Mouse (Mus musculus) stomach, embryonic 14.5 days (tissue): ENCODE data around the gene Plau. TPM values are rescaled to one million over a fixed set of nuclear protein-coding genes. Genes with fewer than 3 reads are reported as not detected.
A peak's percentile ranks its signal among the peaks of the same experiment; 100 is the strongest.

ENCODE experiments used
- ATAC-seq: fragments of 200-750 bp; cut with Nextera tagmentation; 2 replicates; pipeline ENCODE4 v1.8.0; 2017; ENCODE audit warnings: low read depth, moderate TSS enrichment; ENCODE audit not compliant: insufficient number of reproducible peaks, insufficient read depth, low FRiP score
- H3K27ac ChIP-seq: fragments of 300-500 bp; sonication (generic); 2 replicates; pipeline ENCODE4 v1.5.1; 2014; ENCODE audit warnings: mild to moderate bottlenecking, low read length, moderate library complexity, mixed read lengths
- H3K27me3 ChIP-seq: fragments of 300-500 bp; sonication (generic); 2 replicates; pipeline ENCODE4 v1.6.1; 2014; ENCODE audit warnings: low read length, control low read depth, mixed read lengths; ENCODE audit not compliant: control insufficient read depth, insufficient read depth
- H3K36me3 ChIP-seq: fragments of 300-500 bp; sonication (generic); 2 replicates; pipeline ENCODE4 v1.6.1; 2014; ENCODE audit warnings: mild to moderate bottlenecking, control low read depth, low read length, moderate library complexity, mixed read lengths; ENCODE audit not compliant: control insufficient read depth, insufficient read depth
- H3K4me1 ChIP-seq: fragments of 300-500 bp; sonication (generic); 2 replicates; pipeline ENCODE4 v1.6.1; 2014; ENCODE audit warnings: low read length, control low read depth, mixed read lengths; ENCODE audit not compliant: control insufficient read depth, insufficient read depth
- H3K4me2 ChIP-seq: fragments of 300-500 bp; sonication (generic); replicated peaks from 2 replicates; pipeline ENCODE4 v1.6.1; 2014; ENCODE audit warnings: low read depth, low read length, control low read depth
- H3K4me3 ChIP-seq: fragments of 300-500 bp; sonication (generic); 2 replicates; pipeline ENCODE4 v1.5.1; 2014; ENCODE audit warnings: low read depth, low read length, control low read depth
- H3K9ac ChIP-seq: fragments of 300-500 bp; sonication (generic); replicated peaks from 2 replicates; pipeline ENCODE4 v1.6.1; 2014; ENCODE audit warnings: low read depth, mild to moderate bottlenecking, control low read depth, low read length, moderate library complexity, mixed read lengths
- H3K9me3 ChIP-seq: fragments of 300-500 bp; sonication (generic); 2 replicates; pipeline ENCODE4 v1.6.1; 2016; ENCODE audit warnings: low read depth, low read length, control low read depth; ENCODE audit not compliant: control insufficient read depth
- WGBS: fragments of 180-500 bp; shearing (Covaris S2); extraction: QIAGEN DNeasy Blood & Tissue Kit; methylation state at CpG from one replicate; pipeline ENCODE4 v1.1.7; 2014; 5-methylcytosine and 5-hydroxymethylcytosine counted together
- polyA plus RNA-seq: library from polyadenylated mRNA; unstranded; fragments of >200 nt; fragmentation: Nextera tagmentation; extraction: Ambion mirVana; gene quantifications from 2 replicates; pipeline ENCODE4 v1.2.1, GENCODE M21; 2014

The Plau gene
- polyA plus RNA-seq, 1 experiment from 2014 or later, result 0.64 TPM

DNA sequence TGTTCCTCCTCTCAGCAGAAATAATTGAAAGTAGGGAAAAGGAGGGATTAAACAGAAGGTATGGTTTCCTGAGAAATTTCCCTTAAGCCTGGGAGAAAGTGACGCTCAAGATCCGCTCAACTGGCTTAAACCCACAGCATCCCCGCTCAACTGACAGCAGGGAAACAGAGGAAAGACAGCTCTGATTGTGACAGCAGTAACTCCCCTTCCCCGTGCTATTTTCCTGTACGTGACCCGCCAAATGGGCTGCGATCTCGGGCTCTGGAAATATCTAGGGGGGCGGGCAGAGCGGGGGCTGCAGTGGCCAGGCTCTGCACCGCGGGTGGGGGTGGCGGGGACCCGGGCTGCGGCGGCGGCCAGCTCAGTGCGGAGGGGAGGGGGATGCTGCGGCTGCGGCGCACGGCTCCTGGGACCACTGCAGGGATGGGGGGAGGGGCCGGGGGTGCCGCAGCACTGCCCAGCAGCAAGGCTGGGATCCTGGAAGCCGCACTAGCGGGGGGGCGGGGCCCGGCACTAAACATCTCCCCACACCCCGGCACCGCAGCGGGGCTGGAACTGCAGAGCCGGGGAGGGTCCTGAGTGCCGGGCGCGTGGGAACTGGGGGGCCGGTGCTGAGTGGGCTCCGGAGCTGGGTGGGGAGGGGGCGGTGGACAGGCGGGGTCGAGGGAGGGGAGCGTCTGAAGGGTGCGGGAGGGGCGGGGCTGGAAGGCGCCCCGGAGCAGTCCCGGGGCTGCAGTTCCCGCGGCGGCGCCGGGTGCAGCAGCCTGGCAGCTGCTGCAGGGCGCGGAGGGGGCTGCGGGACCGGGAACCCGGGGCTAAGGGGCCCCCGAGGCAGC is 43.3 kb upstream of the Plau start:
- Histone ChIP-seq H3K4me3 (peak overlapping the region; percentile 85), H3K4me2 (peak overlapping the region; percentile 94), H3K36me3 (peaks cover 25% of the 10 kb centered on the region), H3K4me1 (peaks cover 13% of the 10 kb centered on the region), H3K27ac (peak overlapping the region; percentile 58; the same call in 1 of the 2 replicates), H3K9me3 (no peaks in the 10 kb centered on the region), H3K9ac (peak overlapping the region; percentile 73), H3K27me3 (no peaks in the 10 kb centered on the region)
- WGBS, result under 1% methylated on average over 52 of the region's 57 CpGs
- ATAC-seq, result peak; percentile 62

DNA sequence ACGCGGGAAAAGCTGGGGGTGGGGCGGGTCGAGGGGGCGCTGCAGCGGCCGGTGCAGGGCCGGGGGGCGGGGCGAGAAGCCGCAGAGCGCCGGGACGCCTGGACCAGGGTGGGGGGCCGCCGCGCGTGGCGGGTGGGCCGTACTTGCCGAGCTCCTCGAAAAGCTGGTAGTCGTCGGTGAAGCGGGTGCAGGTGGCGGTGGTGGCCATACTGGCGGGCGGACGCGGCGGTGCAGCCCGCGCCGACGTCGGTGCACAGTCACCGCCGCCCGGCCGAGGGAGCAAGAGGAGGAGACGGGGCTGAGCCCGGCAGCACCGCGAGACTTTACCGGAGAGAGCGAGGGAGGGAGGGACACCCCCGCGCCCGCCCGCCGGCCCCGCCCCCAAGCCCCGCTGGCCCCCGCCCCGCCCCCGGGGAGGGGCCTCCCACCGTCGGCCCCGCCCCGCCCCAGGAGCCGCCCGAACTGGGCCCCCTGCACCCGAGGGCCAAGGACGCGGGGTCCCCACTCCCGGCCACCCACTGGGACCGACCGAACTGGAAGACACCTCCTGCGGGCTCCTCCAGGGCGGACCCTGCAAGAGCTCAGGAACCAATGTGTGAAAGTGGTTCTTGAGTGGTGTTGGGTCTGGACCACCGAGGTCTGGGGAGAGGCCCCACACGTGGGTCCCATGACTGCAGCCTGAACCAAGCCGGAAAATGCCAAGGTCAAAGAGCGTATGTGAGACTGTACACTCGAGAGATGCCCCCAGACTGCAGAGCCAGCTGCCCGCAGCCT is 42.5 kb upstream of the Plau start, which contains the start of gene Camk2g:
TSS of gene Camk2g (minus strand) at position 331 of the 774 bp plus-strand sequence.
- peak; percentile 90 for ATAC-seq
- peak within 1 kb of the TSS; percentile 73 for H3K9ac ChIP-seq
- peak within 1 kb of the TSS; percentile 94 for H3K4me2 ChIP-seq
- H3K36me3 ChIP-seq, result peaks cover 20% of the 10 kb centered on the region
- H3K27me3 ChIP-seq, result no peaks in the 10 kb centered on the region
- H3K4me3 ChIP-seq, result peak within 1 kb of the TSS; percentile 85
- no peaks in the 10 kb centered on the region for H3K9me3 ChIP-seq
- peaks cover 13% of the 10 kb centered on the region for H3K4me1 ChIP-seq
- peak within 1 kb of the TSS; percentile 58; the same call in 1 of the 2 replicates for H3K27ac ChIP-seq
- under 1% methylated on average over 43 of the region's 76 CpGs for WGBS

DNA sequence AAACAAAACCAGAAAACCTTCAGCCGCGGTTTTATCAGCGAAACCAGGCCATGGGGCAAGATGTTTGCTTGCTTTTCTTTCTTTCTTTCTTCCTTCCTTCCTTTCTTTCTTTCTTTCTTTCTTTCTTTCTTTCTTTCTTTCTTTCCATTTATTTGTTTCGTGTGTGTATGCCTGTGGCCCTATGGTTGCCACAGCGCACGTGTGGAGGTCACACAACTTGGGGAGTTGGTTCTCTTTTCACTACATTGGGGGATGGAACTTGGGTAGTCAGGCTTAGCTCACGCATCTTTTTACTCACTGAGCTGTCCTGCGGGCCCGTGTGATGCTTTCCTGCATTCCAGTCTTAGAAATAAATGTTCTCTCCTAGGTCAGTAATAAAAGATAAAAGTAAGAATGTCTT is 41.9 kb upstream of the Plau start:
- Histone ChIP-seq H3K4me1 (peaks cover 13% of the 10 kb centered on the region), H3K4me2 (peak overlapping the region; percentile 94), H3K27me3 (no peaks in the 10 kb centered on the region), H3K36me3 (peaks cover 17% of the 10 kb centered on the region), H3K4me3 (peak overlapping the region; percentile 85), H3K27ac (peak overlapping the region; percentile 33; the same call in 1 of the 2 replicates), H3K9me3 (no peaks in the 10 kb centered on the region), H3K9ac (peak overlapping the region; percentile 30; the same call in 1 of the 2 replicates)
- ATAC-seq, result no peak
- whole genome bisulfite sequencing, result 14% methylated on average over 9 of the region's 9 CpGs

DNA sequence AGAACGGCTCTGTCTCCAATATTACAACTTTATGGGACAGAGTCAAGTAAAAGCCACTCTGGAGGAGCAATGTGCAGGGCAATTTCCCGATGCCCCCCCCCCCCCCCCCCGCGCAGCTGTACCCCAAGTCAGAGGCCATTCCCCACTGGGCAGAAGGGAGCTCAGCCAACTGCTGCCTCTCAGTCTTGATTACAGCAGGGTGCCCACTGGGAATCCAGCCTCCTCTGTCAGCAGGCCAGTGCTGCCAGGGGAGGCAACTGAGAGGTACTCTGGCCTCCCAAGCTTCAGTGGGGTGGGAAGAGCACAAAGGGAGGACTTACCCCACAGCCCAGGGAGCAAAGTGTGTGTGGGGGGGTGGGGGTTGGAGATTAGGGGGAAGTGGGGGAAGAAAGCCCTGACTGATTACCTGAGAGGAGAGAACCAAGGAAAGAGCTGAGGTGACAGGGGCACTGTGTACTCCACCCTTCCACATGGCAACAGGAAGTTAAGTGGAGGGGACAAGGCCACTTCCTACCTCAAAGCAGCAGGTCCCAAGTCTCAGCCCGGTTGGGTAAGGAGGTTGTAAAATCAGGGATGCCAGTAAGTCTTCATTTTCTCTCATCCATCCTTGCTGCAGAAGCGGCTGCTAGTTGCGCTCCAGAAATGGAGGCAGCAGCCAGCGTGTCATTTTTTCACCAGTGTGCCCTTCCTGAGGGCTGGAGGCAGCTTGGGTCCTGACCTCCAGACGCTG is 40.9 kb upstream of the Plau start:
- peaks cover 12% of the 10 kb centered on the region for H3K36me3 ChIP-seq
- no peak for ATAC-seq
- peaks cover 13% of the 10 kb centered on the region for H3K4me1 ChIP-seq
- H3K9ac ChIP-seq, result no peak overlapping the region
- 54% methylated on average over 7 of the region's 9 CpGs for WGBS
- H3K9me3 ChIP-seq, result no peaks in the 10 kb centered on the region
- H3K27ac ChIP-seq, result no peak overlapping the region
- no peak overlapping the region for H3K4me3 ChIP-seq
- H3K4me2 ChIP-seq, result no peak overlapping the region
- no peaks in the 10 kb centered on the region for H3K27me3 ChIP-seq

GRCm38 (mm10) chr14:20796170-20796569 is 40.3 kb upstream of the Plau start:
- Histone ChIP-seq H3K36me3 (peaks cover 6% of the 10 kb centered on the region), H3K4me3 (no peak overlapping the region), H3K9ac (no peak overlapping the region), H3K27ac (no peak overlapping the region), H3K4me1 (peaks cover 13% of the 10 kb centered on the region), H3K4me2 (no peak overlapping the region), H3K27me3 (no peaks in the 10 kb centered on the region), H3K9me3 (no peaks in the 10 kb centered on the region)
- ATAC-seq, result no peak
- WGBS, result 69% methylated on average over 8 of the region's 8 CpGs

DNA sequence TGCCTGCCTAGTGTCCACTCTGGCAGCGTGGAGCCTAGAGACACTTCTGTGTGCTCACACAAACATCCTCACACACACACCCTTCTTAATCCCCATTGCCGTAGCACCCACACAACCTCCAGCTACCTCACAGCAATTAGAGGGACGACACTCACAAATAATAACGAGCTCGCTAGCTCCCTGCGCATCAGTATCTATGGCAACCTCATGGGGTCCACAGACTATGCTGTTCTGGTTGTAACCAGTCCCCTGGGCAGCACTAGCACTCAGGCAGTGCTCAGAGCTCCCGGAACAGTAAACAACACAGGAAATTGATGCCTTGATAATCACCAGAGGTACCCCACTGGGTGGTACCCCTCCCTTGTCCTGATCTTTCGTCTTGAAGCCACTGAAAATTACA is 39.8 kb upstream of the Plau start:
- Histone ChIP-seq H3K9me3 (no peaks in the 10 kb centered on the region), H3K36me3 (peaks cover 2% of the 10 kb centered on the region; the same call in 1 of the 2 replicates), H3K9ac (no peak overlapping the region), H3K4me1 (peaks cover 12% of the 10 kb centered on the region), H3K4me3 (no peak overlapping the region), H3K27me3 (no peaks in the 10 kb centered on the region), H3K4me2 (no peak overlapping the region), H3K27ac (no peak overlapping the region)
- no peak for ATAC-seq
- 69% methylated on average over 8 of the region's 8 CpGs for WGBS

GRCm38 (mm10) chr14:20798300-20798699 is 38.2 kb upstream of the Plau start:
- ATAC-seq, result no peak
- Histone ChIP-seq H3K4me2 (no peak overlapping the region), H3K9ac (no peak overlapping the region), H3K27me3 (no peaks in the 10 kb centered on the region), H3K4me3 (no peak overlapping the region), H3K36me3 (no peaks in the 10 kb centered on the region), H3K4me1 (no peaks in the 10 kb centered on the region; the same call in 1 of the 2 replicates), H3K27ac (no peak overlapping the region), H3K9me3 (no peaks in the 10 kb centered on the region)
- 80% methylated on average over 6 of the region's 6 CpGs for WGBS

DNA sequence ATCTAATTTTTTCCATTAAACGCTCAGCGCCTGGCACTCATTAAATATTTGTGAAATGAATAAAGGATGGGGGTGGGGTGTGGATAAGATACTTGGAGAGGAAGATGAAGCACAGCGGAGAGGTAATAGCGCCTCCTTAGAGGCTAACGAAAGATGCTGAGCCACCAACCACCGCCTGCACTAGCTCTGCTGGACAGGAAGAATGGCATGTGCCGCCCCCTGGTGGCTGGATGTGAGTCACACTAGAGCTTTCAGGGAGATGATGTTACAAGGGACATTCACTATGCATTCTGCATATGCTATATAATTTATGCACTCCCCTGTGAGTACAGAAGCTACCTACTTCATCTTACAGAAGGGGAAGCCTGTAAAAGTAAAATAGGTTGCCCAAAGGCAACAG is 37.7 kb upstream of the Plau start:
- H3K9me3 ChIP-seq, result no peaks in the 10 kb centered on the region
- H3K36me3 ChIP-seq, result no peaks in the 10 kb centered on the region
- no peak overlapping the region for H3K4me3 ChIP-seq
- no peak overlapping the region for H3K27ac ChIP-seq
- no peak for ATAC-seq
- no peak overlapping the region for H3K9ac ChIP-seq
- H3K4me1 ChIP-seq, result no peaks in the 10 kb centered on the region; the same call in 1 of the 2 replicates
- H3K27me3 ChIP-seq, result no peaks in the 10 kb centered on the region
- WGBS, result 7% methylated on average over 7 of the region's 7 CpGs
- no peak overlapping the region for H3K4me2 ChIP-seq
